Mouse (Mus musculus): ENCODE data around the gene Ddx50.
A peak's percentile ranks its signal among the peaks of the same experiment; 100 is the strongest.

Gene Ddx50

DNA sequence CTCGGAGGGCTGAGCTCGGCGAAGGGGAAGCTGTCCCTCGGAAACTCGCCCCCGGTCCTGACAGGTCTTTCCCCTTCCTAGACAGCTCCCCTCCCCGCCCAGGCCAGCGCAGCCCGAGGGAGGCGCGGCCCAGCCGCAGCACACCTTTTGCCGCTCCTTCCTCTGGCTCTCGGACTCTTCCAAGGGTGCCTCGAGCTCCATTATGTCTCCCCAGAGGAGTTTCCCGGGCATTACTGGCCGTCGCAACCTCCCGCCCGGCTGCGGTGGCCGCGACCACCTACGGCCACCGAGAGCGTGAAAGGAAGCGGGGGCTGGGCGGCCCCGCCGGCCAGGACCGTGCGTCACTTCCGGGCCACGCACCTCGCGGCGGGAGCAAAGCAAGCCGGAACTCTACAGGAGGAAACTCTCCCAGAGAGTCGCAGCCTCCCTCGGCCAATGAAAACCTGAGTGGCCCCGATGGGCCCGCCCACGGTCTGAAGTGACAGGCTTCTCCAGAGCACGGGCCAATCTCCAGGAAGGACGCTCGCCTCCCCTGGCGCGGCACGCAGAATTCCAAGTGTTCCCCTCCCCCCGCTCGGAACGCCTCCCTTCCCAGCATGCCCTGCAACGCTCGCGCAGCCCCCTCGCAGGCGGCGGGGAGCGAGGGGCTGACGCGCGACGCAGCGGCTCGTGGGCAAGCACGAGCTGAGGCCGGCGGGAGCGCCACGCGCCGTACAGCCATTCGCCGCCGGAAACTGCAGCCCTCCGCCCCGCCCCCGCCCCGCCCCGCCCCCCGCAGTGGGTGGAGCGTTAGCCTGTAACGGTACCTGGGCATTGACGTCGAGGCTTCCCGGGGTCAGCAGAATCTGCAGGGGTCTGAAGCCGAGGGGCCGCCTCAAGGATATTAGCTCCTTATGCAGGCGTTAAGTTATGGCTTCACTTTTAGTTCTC lies at the start of gene Ddx50:
Gene Ddx50, minus strand, starts transcription at position 338 of the 930 bp plus-strand sequence.
- DNase-seq = peak; percentile 96 to 99

DNA sequence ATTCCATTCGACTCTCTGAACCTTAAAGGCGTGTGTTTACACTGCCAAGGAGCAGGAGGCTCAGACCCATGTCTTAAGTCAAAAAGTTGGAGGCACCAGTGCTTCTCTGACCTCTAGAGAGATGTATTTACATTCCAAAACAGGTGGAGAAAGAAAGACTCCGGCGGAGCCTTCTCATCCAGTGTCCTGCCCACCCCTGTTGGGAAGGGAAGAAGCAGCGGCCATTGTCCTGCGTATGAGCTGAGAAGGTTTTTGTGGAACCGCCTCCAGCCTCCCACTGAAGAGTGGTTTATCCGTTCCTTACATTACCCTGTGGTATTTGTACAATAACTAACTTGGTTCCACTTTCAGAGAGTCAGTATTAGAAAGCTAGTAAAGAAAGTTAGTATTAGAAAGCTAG lies 41.8 kb upstream of the Ddx50 start:
- DNase-seq = no peak

DNA sequence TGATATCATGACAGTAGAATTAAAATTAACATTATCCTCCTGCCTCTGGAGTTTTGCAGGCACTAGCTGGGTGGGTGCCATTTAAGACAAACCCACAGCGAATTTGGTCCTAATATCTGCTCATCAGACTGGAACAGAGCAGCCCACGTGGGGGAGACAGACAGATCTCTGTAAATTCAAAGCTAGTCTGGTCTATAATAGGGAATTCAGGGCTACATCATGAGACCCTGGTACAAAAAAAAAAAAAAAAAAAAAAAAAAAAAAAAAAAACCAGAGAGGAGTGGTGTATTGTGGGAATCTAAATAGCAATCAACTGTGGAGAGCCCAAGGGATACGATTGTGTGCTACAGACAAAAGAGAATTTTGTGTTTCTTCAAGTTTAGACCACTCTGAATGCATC lies 41.2 kb upstream of the Ddx50 start:
- no peak for DNase-seq

DNA sequence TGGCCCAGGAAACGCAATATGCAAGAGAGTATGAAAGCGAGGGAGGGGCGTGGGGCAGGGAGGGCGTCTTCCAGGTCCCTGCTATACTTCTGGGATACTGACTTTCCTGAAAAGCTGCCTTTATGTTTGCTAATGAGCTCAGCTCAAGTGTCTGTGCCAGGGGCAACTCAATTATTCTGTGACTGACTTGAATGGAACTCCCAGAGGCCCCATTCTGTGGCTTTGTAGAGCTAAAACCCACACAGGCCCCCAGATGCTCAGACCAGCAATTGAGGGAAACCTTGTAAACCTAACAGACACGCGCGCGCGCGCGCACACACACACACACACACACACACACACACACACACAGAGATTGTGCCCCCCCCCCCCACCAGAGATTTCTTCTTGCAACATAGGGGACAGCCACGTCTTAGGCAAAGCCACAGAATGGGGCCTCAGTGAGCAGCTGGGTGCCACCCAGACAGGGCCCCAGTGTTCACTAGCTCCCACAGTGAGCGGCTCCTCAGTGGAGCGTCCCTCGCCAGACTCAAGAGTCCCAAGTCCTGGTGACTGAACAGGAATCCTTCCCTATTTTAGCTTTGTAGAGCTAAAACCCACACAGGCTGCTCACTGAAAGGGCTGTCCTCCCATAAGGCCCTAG lies 36.1 kb upstream of the Ddx50 start:
- DNase-seq = no peak

DNA sequence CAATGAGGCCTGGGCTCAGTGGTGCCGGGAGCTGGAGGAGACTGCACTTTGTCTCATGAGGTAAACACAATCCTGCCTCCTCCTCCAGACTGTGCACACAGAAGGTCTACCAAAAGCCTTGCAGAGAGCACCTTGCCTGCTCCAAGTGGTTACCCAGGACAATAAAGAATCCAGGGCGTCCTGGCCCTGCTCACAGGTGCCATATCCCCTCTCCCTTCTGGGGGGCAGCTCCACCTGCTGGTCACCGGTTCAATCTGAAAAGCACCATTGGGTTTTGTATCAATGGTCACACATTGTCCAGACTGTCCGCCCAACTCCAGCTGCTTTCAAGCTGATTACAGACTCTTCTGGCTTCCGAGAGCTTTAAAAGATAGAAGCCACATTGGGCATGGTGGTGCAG lies 32.0 kb upstream of the Ddx50 start:
- DNase-seq = peak; percentile 10 to 26

- no peak for DNase-seq
Observed at GRCm38 (mm10) chr10:62679833-62680232, 28.8 kb upstream of the Ddx50 start.

DNA sequence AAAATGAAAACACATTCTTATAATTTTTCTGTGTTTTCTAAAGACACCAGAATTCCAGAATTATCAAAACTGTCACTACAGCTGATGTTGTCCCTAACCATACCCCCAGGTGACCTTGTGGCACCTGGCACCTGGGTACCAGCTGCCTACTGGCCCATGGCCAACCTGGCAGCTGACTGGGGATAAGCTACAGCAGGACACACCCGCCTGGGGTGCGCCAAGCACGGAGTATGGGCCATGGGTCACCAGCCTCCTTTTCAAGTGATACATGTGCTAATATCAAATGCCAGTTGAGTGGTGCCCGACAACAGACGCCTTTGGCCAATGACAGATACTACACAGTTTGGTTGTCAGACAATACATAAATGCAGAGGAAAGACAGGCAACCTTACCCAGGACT lies 26.3 kb upstream of the Ddx50 start:
- DNase-seq = no peak

DNA sequence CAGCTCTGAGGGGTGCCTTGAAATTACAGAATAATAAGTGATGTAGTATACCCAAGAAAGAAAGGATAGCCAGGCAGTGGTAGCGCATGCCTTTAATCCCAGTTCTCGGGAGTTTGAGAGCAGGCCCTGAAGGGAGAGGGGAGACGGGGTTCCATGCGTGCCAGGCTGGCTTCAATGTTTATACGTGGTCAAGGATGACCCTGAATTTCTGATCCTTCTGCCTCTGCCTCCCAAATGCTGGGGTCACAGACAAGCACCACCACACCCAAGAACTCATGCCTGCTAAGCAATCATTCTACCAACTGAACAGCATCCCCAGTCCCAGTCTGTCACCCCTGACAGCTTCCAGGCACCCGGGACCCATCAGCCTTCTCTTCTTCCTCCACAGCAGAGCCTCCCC lies 25.2 kb upstream of the Ddx50 start:
- no peak for DNase-seq

DNA sequence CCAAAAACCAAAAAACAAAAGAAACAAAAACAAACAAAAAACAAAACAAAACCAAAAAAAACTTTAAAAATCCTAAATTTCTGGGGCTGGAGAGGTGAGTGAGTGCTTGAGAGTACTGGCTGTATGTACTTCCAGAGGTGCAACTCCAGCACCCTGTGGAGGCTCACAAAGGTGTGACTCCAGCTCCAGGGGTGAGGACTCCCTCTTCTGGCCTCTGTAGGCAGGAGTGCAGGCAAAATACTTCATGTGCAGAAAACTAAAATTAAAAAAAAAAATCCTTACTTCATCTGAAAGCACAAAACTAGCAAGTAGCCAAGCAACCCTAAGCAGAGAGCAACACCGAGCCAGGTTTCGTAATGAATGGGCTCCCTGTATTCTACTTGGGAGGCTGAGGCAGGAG lies 21.3 kb upstream of the Ddx50 start:
- DNase-seq = no peak

- no peak for DNase-seq
Observed at GRCm38 (mm10) chr10:62669245-62669644, 18.2 kb upstream of the Ddx50 start.

DNA sequence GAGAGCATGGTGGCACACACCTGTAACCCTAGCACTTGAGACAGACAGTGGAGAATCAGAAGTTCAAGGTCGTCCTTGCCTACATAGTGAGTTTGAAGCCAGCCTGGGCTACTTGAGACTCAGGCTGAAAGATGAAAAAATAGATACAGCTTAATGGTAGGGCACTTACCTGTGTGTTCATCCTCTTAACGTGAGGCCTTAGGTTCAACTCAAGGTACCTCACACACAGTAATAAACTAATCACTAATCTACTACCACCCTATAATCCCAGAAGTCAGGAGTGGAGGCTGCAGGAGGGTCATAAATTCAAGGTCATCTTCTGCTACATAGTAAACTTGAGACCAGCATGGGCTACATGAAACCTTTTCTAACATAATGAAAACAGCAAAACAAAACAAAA lies 17.4 kb upstream of the Ddx50 start:
- DNase-seq = no peak

GRCm38 (mm10) chr10:62668043-62668442 lies 17.0 kb upstream of the Ddx50 start:
- no peak for DNase-seq

DNA sequence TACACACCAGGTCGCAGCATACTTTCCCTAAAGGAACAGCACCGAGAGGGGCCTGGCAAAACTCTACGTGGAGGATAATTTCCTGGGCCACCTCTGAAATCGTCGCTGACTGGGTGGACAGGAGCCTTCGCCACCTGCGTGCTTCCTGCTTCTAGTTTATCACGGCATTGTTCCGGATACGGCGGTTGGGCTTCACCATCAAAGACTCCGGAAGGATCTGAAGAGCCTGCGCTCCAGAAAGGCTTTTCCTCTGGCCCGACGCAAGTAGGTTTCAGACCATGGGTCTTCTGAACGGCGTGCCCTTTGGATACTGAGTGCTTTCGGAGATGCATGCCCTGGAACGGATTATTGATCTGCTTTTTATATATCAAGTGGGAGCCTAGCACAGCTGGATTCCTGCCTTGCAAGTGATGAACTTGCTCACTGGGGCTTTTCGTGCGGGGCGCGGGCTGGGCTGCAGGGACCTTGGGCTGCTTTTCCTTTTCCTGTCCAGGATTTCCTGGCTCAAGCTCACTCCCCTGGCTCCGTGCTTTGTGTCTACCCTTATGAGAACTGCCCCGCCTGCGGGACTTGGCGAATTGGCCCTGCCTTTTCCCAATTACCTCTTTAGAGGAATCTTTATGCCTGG lies 14.1 kb upstream of the Ddx50 start:
- peak; percentile 61 to 66 for DNase-seq

- DNase-seq = no peak
Observed at GRCm38 (mm10) chr10:62664171-62664570, 13.2 kb upstream of the Ddx50 start.

- no peak for DNase-seq
Observed at GRCm38 (mm10) chr10:62656711-62657110, 5.7 kb upstream of the Ddx50 start.

GRCm38 (mm10) chr10:62651961-62652360 lies 943 bp upstream of the Ddx50 start:
- no peak for DNase-seq

DNA sequence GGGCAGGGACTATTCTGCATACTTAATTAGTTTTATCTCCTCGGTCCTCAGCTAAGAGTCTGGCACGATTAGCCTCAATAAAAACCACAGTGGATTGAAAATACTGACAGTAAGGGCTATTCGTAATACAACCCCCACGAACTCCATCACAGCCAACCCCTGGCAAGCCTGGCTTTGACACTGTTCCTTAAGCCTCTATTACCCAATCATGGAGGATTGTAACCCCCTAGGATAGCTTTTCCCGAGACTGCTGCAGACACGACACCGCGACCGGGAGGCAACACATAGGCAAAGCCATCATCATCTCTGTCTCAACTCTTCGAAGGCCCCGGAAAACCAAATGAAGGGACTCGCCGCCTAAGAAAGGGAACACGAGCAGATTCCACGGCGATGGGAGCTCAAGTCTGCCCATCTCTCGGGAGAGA lies 648 bp downstream of the Ddx50 start:
- DNase-seq = no peak

DNA sequence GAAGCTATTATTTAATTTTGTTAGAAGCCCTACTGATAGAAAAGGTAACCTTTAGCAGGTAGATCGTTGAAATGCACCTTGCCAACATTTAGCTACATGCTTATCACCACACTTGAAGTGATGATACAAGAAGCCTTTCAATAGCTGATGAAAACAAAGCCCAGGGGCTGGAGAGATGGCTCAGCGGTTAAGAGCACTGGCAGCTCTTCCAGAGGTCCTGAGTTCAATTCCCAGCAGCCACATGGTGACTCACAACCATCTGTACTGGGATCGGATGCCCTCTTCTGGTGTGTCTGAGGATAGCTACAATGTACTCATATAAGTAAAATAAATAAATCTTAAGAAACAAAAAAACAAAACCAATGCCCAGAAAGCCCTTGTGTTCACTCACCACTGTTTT lies 46.9 kb downstream of the Ddx50 start:
- DNase-seq = no peak

DNA sequence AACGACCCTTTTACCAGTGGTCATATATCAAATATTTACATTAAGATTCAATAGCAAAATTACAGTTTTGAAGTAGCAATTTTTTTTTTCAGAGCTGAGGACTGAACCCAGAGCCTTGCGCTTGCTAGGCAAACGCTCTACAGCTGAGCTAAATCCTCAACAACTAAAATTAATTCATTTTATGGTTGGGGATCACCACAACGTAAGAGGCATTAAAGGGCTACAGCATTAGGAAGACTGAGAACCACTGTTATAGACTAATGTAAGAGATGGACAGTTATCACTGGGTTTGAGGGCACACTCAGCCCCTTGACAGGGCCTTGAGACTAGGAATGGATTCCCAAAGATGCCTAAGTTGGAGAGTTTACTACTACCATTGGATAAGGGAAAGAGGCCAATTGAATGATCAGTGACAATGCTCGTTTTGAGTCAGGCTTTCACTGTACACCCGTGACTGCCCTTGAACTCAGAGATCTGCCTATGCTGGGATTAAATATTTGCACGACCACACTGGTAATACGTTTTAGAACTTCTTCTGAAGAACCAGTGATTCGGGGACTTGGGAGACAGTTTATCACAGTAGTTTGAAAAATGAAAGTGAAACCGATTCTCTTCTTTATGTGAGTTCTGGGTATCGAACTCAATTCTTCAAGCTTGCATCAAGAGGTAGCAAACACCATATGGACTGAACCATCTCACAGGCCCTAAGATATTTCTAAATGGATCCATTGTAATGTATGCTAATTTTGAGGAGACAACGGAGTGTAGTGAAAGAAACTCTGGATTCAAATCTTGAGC lies 47.6 kb downstream of the Ddx50 start:
- DNase-seq = no peak

DNA sequence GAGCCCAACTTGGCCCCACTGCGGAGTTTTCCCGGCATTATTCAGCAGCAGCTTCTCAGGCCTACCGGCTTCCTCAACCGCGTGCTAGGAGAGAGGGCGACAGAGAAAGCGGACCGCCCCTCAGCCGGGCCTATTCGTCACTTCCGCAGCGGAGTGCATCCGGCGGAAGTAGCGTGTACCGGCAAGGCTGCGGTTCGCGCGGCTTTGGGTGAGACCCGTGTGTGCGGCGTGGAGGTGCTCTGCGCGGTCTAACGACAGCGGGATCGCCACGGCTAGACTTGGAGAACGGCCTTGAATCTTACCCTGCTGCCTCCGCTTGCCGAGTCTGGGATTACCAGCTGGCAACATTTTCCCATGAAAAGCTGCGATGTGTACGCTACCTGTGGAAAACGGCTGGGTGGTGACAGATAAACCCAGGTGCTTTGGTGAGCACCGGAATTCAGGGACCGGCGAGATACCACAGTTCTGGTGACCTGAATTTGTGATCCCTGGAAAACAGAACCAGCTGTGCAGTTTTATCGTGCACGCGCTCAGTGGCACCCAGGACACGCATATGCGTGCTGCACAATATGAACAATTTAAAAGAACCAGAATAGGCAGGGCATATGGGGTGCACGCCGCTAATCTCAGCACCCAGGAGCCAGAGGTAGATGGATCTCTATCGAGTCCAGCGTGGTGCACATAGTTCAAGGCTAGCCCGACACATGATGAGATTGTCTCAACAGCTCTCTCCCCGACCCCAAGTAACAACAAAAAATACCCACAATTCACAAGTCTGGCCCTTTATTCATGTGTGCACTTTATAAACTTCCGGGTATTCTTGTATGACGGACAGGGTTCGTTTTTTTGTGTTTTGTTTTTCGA lies 48.6 kb downstream of the Ddx50 start, which contains the start of gene Ddx21:
Gene Ddx21, minus strand, starts transcription at position 105 of the 864 bp plus-strand sequence.
- DNase-seq = peak; percentile 87 to 90

DNA sequence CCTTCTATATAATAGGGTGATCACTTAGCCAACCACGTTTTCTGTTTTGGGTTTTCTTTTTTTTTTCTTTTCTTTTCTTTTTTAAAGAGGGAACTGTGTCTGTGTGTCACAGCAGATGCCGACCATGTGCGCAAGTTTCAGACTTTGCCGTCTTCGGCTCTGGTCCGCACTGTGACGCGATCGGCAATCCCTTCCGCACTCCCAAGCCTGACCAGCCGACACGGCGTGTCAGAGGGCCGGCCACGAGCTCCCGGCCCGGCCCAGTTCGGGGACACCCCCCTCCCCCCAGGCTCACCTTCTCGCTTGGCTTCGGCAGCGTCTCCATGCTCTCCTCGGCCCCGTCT lies 49.2 kb downstream of the Ddx50 start:
- DNase-seq = no peak
